ENCODE assay signal across 7 mouse cellular contexts in genomic region chr4:57955544-57955958, GRCm38 (mm10). TPM values are rescaled to one million over a fixed set of nuclear protein-coding genes. Genes with fewer than 3 reads are reported as not detected.
DNase-seq lines count a peak whose midpoint lies in the region; ATAC-seq lines count a peak whose summit lies in the region.

No protein-coding gene starts in this region.

- peak overlapping the region; percentile 89 for H3K4me2 ChIP-seq in hindbrain, embryonic 15.5 days

- H3K9ac ChIP-seq in hindbrain, embryonic 15.5 days, result peak overlapping the region; percentile 83

- H3K27ac ChIP-seq in hindbrain, embryonic 15.5 days (replicated peaks), result peak overlapping the region; percentile 83

- peaks cover 15% of the 10 kb centered on the region for H3K36me3 ChIP-seq in hindbrain, embryonic 15.5 days
- H3K36me3 ChIP-seq in megakaryocyte, embryonic 14.5 days (replicated peaks; ENCODE audit: low read length), result peaks cover 33% of the 10 kb centered on the region

- no peaks in the 10 kb centered on the region for H3K9me3 ChIP-seq in hindbrain, embryonic 15.5 days
- peaks cover 4% of the 10 kb centered on the region; the same call in 1 of the 2 replicates for H3K9me3 ChIP-seq in megakaryocyte, embryonic 14.5 days

- DNase-seq in WW6 (ENCODE audit: low read depth, low spot score), result peak; percentile 58
- peak; percentile 75 to 76 for DNase-seq in cerebellum, postnatal 10 days
- DNase-seq in frontal cortex, postnatal 36 days (ENCODE audit: low spot score in 2 of 2), result peak; percentile 53 to 65
- DNase-seq in left cerebral cortex, adult 8-10 months (ENCODE audit: low spot score in 2 of 2), result peak; percentile 42 to 47
- peak; percentile 42 to 49 for DNase-seq in spleen, adult 18-20 months

- H3K4me3 ChIP-seq in hindbrain, embryonic 15.5 days, result peak overlapping the region; percentile 63
- peak overlapping the region; percentile 99 for H3K4me3 ChIP-seq in megakaryocyte, embryonic 14.5 days (replicated peaks)

- under 1% methylated on average over 25 of the region's 25 CpGs for WGBS in hindbrain, embryonic 15.5 days

- ATAC-seq in hindbrain, embryonic 15.5 days (ENCODE audit: low FRiP score, low read depth), result peak; percentile 32

- peaks cover 32% of the 10 kb centered on the region for H3K4me1 ChIP-seq in hindbrain, embryonic 15.5 days (replicated peaks)
- H3K4me1 ChIP-seq in megakaryocyte, embryonic 14.5 days, result peaks cover 51% of the 10 kb centered on the region

- no peaks in the 10 kb centered on the region for H3K27me3 ChIP-seq in hindbrain, embryonic 15.5 days
- H3K27me3 ChIP-seq in megakaryocyte, embryonic 14.5 days (replicated peaks), result no peaks in the 10 kb centered on the region

RNA-seq across cellular contexts. Expression of gene Txn1, which starts 0.7 kb away (rescaled TPM):
- 291 and 326 TPM in 2 replicates for polyA plus RNA-seq in hindbrain, embryonic 15.5 days (2015; fragmentation: Nextera tagmentation; extraction: Ambion mirVana)
- 100 to 1,000 TPM in 2 of 4 experiments, 10 to 100 TPM in 2; 93.4 to 104 (median 98.3) TPM for total RNA-seq in left cerebral cortex, adult 8-10 months (2022)
- polyA plus RNA-seq in megakaryocyte, embryonic 14.5 days (2012; ENCODE audit: insufficient read depth, low replicate concordance), result 8.1 and 23.7 TPM in 2 replicates

RNA-seq across cellular contexts. Expression of gene D630039A03Rik, which starts 39.5 kb away (rescaled TPM):
- polyA plus RNA-seq in hindbrain, embryonic 15.5 days (2015; fragmentation: Nextera tagmentation; extraction: Ambion mirVana), result 0.07 and 0.19 TPM in 2 replicates
- under 1 TPM; 0.13 to 0.30 (median 0.18) TPM for total RNA-seq in left cerebral cortex, adult 8-10 months (2022)
- not detected in 2 replicates for polyA plus RNA-seq in megakaryocyte, embryonic 14.5 days (2012; ENCODE audit: insufficient read depth, low replicate concordance)

RNA-seq across cellular contexts. Expression of gene Txndc8, which starts 53.4 kb away (rescaled TPM):
- not detected in 2 replicates for polyA plus RNA-seq in hindbrain, embryonic 15.5 days (2015; fragmentation: Nextera tagmentation; extraction: Ambion mirVana)
- total RNA-seq in left cerebral cortex, adult 8-10 months (2022), result not detected
- polyA plus RNA-seq in megakaryocyte, embryonic 14.5 days (2012; ENCODE audit: insufficient read depth, low replicate concordance), result not detected in 2 replicates

Comparison
In these comparisons a context has a peak if more than half of its experiments do, and no peak if none do; other contexts are left out.
1. Peak in every context shown above with its lines: DNase-seq, ATAC-seq, H3K4me3 ChIP-seq and H3K27ac ChIP-seq.
2. RNA of gene Txn1, which starts 0.7 kb away (polyA plus RNA-seq): 291 to 326 TPM in hindbrain, embryonic 15.5 days; 8.1 to 23.7 TPM in megakaryocyte, embryonic 14.5 days; every median in the first group is over 10 times any median in the second.